In the genomic region with DNA sequence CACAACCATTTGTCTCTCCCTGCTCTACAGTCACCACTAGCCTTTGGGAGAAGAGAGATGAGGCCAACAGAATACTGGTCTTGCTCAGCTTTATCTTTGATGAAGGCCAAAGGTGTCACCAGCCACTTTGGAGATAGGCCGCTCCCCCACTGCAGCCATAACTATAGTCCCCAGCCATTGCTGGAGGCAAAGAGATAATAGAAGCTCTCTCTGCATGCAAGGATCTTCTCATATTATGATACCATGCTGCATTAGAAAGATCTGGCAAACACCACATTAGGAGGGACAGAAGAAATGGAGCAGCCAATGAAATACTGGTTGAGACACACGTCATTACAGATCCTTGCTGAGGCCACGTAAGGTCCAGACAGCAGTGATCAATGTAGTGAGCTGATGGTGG, we compare ENCODE assay signal across 10 mouse cellular contexts. TPM values are rescaled to one million over a fixed set of nuclear protein-coding genes. Genes with fewer than 3 reads are reported as not detected.
DNase-seq lines count a peak whose midpoint lies in the region; ATAC-seq and TF ChIP-seq lines count a peak whose summit lies in the region.
"Had no signal": no experiment of that assay in that cellular context is flagged by ENCODE, and none has a peak within 500 bp of the region (broad histone marks: within the 10 kb centered on the region; RNA-seq: fewer than 3 reads in every experiment).

No protein-coding gene starts in this region.

- no peaks in the 10 kb centered on the region for H3K9me3 ChIP-seq in hindbrain, embryonic 10.5 days
- H3K9me3 ChIP-seq in hindbrain, postnatal 0 days (ENCODE audit: low read length): no peaks in the 10 kb centered on the region
- H3K9me3 ChIP-seq in CH12.LX (replicated peaks; ENCODE audit: low read length): no peaks in the 10 kb centered on the region
- no peaks in the 10 kb centered on the region for H3K9me3 ChIP-seq in limb, embryonic 13.5 days
- H3K9me3 ChIP-seq: hindbrain, embryonic 15.5 days had no signal

- dilution Hi-C loops in CH12.LX (cut with MboI; ENCODE audit: extremely low pct_ligation_motif_present, extremely low pct_unique_long_range_greater_than_20kb, low sequenced_read_pairs): no loop called here

- peaks cover 44% of the 10 kb centered on the region for H3K36me3 ChIP-seq in hindbrain, embryonic 10.5 days
- no peaks in the 10 kb centered on the region; the same call in none of the 2 replicates for H3K36me3 ChIP-seq in hindbrain, postnatal 0 days (ENCODE audit: insufficient read depth, low read length)
- H3K36me3 ChIP-seq in CH12.LX (replicated peaks in 1 of 2; ENCODE audit: control insufficient read depth in 1 of 2, insufficient read depth in 1 of 2, low read length in 1 of 2): peaks cover 23 to 40% of the 10 kb centered on the region in 2 experiments
- H3K36me3 ChIP-seq in limb, embryonic 13.5 days: peaks cover 42% of the 10 kb centered on the region
- H3K36me3 ChIP-seq: hindbrain, embryonic 15.5 days had no signal

- peak overlapping the region; percentile 90 for H3K4me3 ChIP-seq in hindbrain, embryonic 10.5 days
- no peak overlapping the region for H3K4me3 ChIP-seq in hindbrain, postnatal 0 days (ENCODE audit: low read length)
- peak overlapping the region in 1 of 3 experiments; percentile 91 for H3K4me3 ChIP-seq in CH12.LX (replicated peaks in 1 of 3; ENCODE audit: low read depth in 2 of 3, low read length in 2 of 3, poor library complexity in 1 of 3)
- H3K4me3 ChIP-seq in limb, embryonic 13.5 days: peak overlapping the region; percentile 89; the same call in 1 of the 2 replicates
- H3K4me3 ChIP-seq: hindbrain, embryonic 15.5 days had no signal

- peaks cover 38% of the 10 kb centered on the region for H3K4me1 ChIP-seq in hindbrain, embryonic 10.5 days (replicated peaks)
- H3K4me1 ChIP-seq in hindbrain, postnatal 0 days (ENCODE audit: insufficient read depth, low read length): 0 out of 2 replicates have a peak, but pooled peaks cover 4% of the 10 kb centered on the region
- H3K4me1 ChIP-seq in CH12.LX (ENCODE audit: control insufficient read depth in 1 of 2, insufficient read depth in 2 of 2): peaks cover 14 to 48% of the 10 kb centered on the region in 2 experiments
- peaks cover 25% of the 10 kb centered on the region for H3K4me1 ChIP-seq in limb, embryonic 13.5 days

- TF ChIP-seq POLR2A in CH12.LX (IDR thresholded peaks at IDR 0.05; ENCODE audit: low read depth, low read length): no peak

- in situ Hi-C loops in CH12.LX (cut with MboI; ENCODE audit: low pct_ligation_motif_present, low pct_unique_long_range_greater_than_20kb, low sequenced_read_pairs): no loop called here

- DNase-seq in hindbrain, embryonic 10.5 days (ENCODE audit: low spot score): no peak
- no peak for DNase-seq in hindbrain, postnatal 0 days (ENCODE audit: low spot score)
- no peak for DNase-seq in CH12.LX (ENCODE audit: extremely low read depth)
- peak; percentile 94 for DNase-seq in c-Kit-positive CD71-positive TER-119-negative erythroid progenitor cells, embryonic 14.5 days (ENCODE audit: low read depth)
- no peak for DNase-seq in embryo, embryonic 9.5 days (ENCODE audit: extremely low spot score)
- no peak for DNase-seq in urinary bladder, postnatal 10 days (ENCODE audit: low spot score)
- DNase-seq: layer of hippocampus, adult 9-11 months had no signal

- TF ChIP-seq RAD21 in CH12.LX (IDR thresholded peaks at IDR 0.05; ENCODE audit: low read depth, low read length): no peak

- no peak for TF ChIP-seq CTCF in hindbrain, postnatal 0 days (IDR thresholded peaks at IDR 0.05; ENCODE audit: low read depth)
- no peak for TF ChIP-seq CTCF in CH12.LX (conservative IDR thresholded peaks at IDR 0.05 in 1 of 2, IDR thresholded peaks at IDR 0.05 in 1 of 2; ENCODE audit: low read depth in 2 of 2, low read length in 2 of 2)

- no peak for ATAC-seq in hindbrain, postnatal 0 days
- no peak for ATAC-seq in limb, embryonic 13.5 days (ENCODE audit: low FRiP score, low read depth)
- no peak for ATAC-seq in activated CD4-positive, CD25-positive, alpha-beta regulatory T cell, adult 4 months

- TF ChIP-seq EP300 in CH12.LX (IDR thresholded peaks at IDR 0.05; ENCODE audit: low read length): no peak

- H3K27me3 ChIP-seq in hindbrain, embryonic 10.5 days (ENCODE audit: insufficient read depth, poor library complexity, severe bottlenecking): peaks cover 10% of the 10 kb centered on the region
- H3K27me3 ChIP-seq in hindbrain, postnatal 0 days (ENCODE audit: insufficient read depth, low read length): no peaks in the 10 kb centered on the region
- no peaks in the 10 kb centered on the region for H3K27me3 ChIP-seq in CH12.LX (replicated peaks)
- H3K27me3 ChIP-seq in limb, embryonic 13.5 days: no peaks in the 10 kb centered on the region
- H3K27me3 ChIP-seq: hindbrain, embryonic 15.5 days had no signal

- no peak overlapping the region for H3K4me2 ChIP-seq in hindbrain, postnatal 0 days (ENCODE audit: low read depth, low read length)
- peak overlapping the region; percentile 76 for H3K4me2 ChIP-seq in CH12.LX (ENCODE audit: insufficient read depth, low read depth, poor library complexity, severe bottlenecking)
- peak overlapping the region; percentile 93 for H3K4me2 ChIP-seq in limb, embryonic 13.5 days (replicated peaks)

- H3K79me2 ChIP-seq in CH12.LX (replicated peaks; ENCODE audit: control insufficient read depth, extremely low read depth, insufficient read depth, poor library complexity, severe bottlenecking): peaks cover 12% of the 10 kb centered on the region

- H3K27ac ChIP-seq in hindbrain, embryonic 10.5 days: no peak overlapping the region
- H3K27ac ChIP-seq in hindbrain, postnatal 0 days: no peak overlapping the region
- H3K27ac ChIP-seq in CH12.LX (ENCODE audit: insufficient read depth, low read depth): no peak overlapping the region
- H3K27ac ChIP-seq in limb, embryonic 13.5 days: no peak overlapping the region
- H3K27ac ChIP-seq: hindbrain, embryonic 15.5 days had no signal

- 92% methylated on average over 3 of the region's 3 CpGs for WGBS in hindbrain, embryonic 10.5 days
- 92% methylated on average over 3 of the region's 3 CpGs for WGBS in hindbrain, postnatal 0 days
- 86% methylated on average over 3 of the region's 3 CpGs for WGBS in limb, embryonic 13.5 days

- no peak overlapping the region for H3K9ac ChIP-seq in hindbrain, postnatal 0 days (replicated peaks; ENCODE audit: low read length)
- no peak overlapping the region for H3K9ac ChIP-seq in CH12.LX (ENCODE audit: insufficient read depth, low read depth)
- no peak overlapping the region for H3K9ac ChIP-seq in limb, embryonic 13.5 days
- H3K9ac ChIP-seq: hindbrain, embryonic 15.5 days had no signal

TF ChIP-seq in CH12.LX, 34 proteins besides CTCF, POLR2A, EP300 and RAD21:
- TF ChIP-seq ETS1 (conservative IDR thresholded peaks at IDR 0.05; ENCODE audit: low read depth, low read length) (no peak), MEF2A (IDR thresholded peaks at IDR 0.05; ENCODE audit: borderline replicate concordance, low read depth, low read length) (no peak), TCF12 (IDR thresholded peaks at IDR 0.05; ENCODE audit: low read depth, low read length) (no peak), GABPA (IDR thresholded peaks at IDR 0.05; ENCODE audit: insufficient replicate concordance, low read depth, low read length) (no peak), CHD2 (IDR thresholded peaks at IDR 0.05; ENCODE audit: low read length) (no peak), USF1 (IDR thresholded peaks at IDR 0.05; ENCODE audit: low read depth, low read length) (no peak), MAX (IDR thresholded peaks at IDR 0.05; ENCODE audit: low read length) (no peak), IRF4 (IDR thresholded peaks at IDR 0.05; ENCODE audit: low read depth, low read length) (no peak), JUND (conservative IDR thresholded peaks at IDR 0.05; ENCODE audit: low read depth, low read length) (no peak), CHD1 (IDR thresholded peaks at IDR 0.05; ENCODE audit: low read depth, low read length) (no peak), POLR2AphosphoS2 (IDR thresholded peaks at IDR 0.05; ENCODE audit: low read depth, low read length) (no peak)

RNA-seq across cellular contexts. Expression of a gene that starts 2.0 kb away (rescaled TPM):
- 66.1 and 92.1 TPM in 2 replicates for polyA plus RNA-seq in hindbrain, embryonic 10.5 days (2016; fragmentation: Nextera tagmentation; extraction: Ambion mirVana)
- 11.5 and 15.7 TPM in 2 replicates for total RNA-seq in hindbrain, postnatal 0 days (2014; rRNA removed)
- 19.7 and 20.6 TPM in 2 replicates for polyA plus RNA-seq in hindbrain, postnatal 0 days (2015; fragmentation: Nextera tagmentation; extraction: Ambion mirVana)
- total RNA-seq in CH12.LX (2012; rRNA removed): 43.7 and 74.4 TPM in 2 replicates
- 70.0 and 77.8 TPM in 2 replicates for total RNA-seq in CH12.LX (2014; rRNA removed)
- polyA plus RNA-seq in CH12.LX (2012; ENCODE audit: insufficient read length, low read depth): 109 and 110 TPM in 2 replicates
- 76.3 and 77.5 TPM in 2 replicates for polyA plus RNA-seq in limb, embryonic 13.5 days (2015; fragmentation: Nextera tagmentation; extraction: Ambion mirVana)
- 1 to 10 TPM; 4.4 to 8.1 TPM for polyA plus RNA-seq in activated CD4-positive, CD25-positive, alpha-beta regulatory T cell, adult 4 months (2017; shearing (Covaris generic))
